Mouse (Mus musculus): ENCODE measurements around the gene Rnf144b. TPM values are rescaled to one million over a fixed set of nuclear protein-coding genes. Genes with fewer than 3 reads are reported as not detected.

Gene Rnf144b
- total RNA-seq, 2 experiments from 2014 or later = 25.6 to 25.9 TPM

DNA sequence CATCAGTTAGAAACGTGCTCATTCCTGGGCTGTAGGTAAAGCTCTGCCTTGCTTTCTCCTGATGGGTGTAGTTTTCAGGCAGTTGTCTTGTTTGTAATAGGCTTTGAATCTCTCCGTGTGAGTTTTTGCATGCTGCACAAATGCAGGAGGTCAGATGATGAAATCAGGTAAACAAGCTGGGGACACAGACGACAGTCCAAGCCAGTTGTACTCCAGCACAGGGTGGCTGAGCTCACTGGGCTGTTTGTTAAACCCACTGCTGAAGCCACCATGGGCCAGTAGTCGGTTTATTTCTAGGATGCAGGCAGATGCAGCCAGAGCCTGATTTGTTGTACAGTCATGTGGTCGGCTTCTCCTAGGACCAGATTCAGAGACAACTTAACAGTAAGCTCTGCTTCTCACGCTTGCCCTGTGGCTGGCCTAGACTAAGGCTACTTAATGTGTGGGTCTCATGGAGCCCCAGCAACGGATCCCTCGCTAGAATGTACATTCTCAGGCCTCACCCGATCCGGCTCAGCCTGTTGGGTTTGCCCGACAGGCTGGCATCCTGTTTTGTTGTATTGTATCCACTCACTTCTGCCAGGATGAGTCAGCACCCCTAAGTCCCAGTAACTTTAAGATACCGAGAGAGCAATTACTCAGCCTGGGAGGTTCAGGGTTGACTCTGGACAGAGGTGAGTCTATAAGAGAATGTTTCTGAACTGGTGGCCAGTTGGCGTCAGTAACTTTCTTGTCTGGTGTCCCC, 48.5 kb downstream of the Rnf144b start:
- 0 out of 2 replicates have a peak, but pooled peaks have one; percentile 28 for ATAC-seq (ENCODE audit: poor library complexity, severe bottlenecking)

DNA sequence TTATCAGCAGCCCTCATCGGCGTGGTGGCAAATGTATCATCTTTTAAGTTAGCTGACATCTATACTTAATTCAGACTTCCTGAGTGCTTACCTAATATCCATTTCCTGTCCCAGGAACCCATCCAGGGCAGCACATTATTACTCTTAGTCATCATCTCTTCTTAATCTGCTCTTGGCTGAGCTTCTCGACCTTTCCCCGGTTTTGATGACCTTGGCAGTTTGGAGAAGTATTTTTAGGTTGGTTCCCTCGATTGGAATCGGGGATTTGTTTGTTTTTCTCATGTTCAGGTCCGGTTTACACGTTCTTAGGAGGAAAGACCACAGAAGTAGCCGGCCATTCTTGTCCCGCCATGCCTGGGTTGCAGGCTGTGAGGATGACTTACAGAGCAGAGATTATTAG, 50.4 kb downstream of the Rnf144b start:
- ATAC-seq (ENCODE audit: poor library complexity, severe bottlenecking) = no peak

DNA sequence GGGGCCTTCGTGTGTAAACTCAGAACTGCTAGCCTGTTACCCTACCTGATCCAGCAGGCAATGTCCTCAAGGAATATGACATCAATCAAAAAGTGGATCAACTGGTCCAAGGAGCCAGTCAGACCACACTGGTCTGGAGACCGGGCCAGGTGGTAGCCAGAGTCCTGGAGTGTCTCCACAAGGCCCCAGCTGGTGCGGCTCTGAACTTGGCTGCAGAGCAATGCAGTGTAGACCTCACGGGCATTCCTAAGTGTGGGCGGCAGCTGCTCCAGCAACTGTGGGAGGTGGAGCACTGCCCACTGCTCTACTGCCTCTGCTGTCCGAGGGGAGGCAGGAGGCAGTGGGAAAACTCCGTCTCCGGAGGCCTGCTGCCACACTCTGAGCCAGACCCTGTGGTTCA, 55.7 kb downstream of the Rnf144b start:
- ATAC-seq (ENCODE audit: poor library complexity, severe bottlenecking) = no peak

DNA sequence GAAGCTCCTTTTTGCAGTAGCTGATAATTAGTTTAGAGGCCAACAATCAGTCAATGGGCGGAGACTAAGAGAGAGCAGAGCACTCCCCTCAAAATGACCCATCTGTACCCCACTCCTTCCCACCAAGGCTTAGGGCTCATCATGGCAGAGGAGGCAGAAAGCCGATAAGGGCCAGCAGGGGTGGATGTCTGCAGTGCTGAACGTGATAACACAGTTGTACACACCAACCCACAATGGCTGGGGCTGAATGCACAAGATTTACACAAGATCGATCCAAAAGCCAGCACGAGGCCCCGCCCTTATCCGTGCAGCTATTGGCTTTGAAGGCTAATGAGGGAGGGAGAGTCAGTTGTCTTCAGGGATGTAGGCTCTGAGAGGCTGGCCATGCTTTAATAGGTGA, 58.3 kb downstream of the Rnf144b start:
- no peak for ATAC-seq (ENCODE audit: poor library complexity, severe bottlenecking)

DNA sequence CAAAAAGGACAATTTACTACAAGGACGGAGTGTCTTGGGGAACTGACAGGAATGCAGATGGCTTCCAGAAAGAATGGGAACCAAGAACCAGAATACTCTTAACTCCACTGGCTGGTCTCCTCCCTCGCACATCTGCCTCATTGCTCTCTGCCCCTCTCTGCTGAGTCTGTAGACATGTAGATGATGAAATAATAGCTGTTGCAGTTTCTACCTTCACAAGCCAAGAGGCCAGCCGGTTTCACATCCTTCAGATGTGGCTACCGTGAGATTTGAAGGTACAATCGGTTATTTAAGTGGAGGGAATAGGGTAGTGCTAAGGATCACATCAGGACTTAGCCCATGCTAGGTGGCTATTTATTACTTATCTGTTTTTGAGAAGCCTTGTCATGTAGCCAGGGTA, 59.9 kb downstream of the Rnf144b start:
- peak; percentile 67 for ATAC-seq (ENCODE audit: poor library complexity, severe bottlenecking)

DNA sequence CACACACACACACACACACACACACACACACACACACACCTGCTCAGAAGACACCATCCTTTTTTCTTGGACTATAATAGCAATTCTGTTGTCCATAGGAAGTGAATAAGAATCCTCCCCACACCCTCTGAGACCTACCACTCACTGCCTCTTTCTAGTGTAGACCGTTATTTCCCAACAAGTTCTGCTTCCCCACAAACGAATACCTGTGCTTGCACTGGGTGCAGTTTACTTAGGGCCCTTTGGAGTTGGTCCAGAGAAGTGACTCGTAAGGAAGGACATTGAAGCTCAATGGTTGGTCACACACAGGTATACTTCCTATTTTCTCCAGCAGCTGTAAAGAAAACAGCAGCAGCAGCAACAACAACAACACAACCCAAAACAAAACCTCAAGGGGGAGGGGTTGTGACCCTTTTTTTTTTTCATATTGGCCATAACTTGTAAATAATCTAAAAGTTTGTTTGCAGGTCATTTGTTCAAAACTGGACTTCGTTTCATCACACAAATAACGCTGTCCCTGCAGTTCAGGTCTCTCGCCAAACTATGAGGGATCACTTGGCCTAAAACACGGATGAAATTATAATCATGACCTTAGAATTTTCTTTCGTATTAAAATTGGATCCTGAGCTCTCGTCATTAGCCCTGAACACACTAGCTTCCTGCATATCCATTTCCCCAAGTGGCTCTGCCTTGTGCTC, 60.7 kb downstream of the Rnf144b start:
- ATAC-seq (ENCODE audit: poor library complexity, severe bottlenecking) = peak; percentile 60

DNA sequence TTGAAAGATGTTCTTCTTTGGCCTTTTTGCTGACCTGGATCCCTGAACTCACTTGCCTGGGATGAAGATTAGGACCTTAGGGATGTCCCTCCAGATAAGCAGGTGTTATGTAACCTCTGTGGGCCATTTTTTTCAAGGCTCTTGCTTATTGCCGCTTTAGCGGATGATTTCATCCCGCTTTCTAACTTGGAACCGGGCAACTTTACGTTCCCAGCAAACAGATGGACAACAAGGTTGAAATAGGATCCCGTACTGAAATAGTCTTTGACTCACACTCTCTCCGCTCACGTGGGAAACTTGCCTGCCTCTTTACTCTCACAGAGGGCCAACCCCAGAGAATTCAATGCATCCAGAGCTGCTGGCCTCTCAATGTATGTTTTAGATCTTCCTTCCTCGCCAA, 61.3 kb downstream of the Rnf144b start:
- no peak for ATAC-seq (ENCODE audit: poor library complexity, severe bottlenecking)

DNA sequence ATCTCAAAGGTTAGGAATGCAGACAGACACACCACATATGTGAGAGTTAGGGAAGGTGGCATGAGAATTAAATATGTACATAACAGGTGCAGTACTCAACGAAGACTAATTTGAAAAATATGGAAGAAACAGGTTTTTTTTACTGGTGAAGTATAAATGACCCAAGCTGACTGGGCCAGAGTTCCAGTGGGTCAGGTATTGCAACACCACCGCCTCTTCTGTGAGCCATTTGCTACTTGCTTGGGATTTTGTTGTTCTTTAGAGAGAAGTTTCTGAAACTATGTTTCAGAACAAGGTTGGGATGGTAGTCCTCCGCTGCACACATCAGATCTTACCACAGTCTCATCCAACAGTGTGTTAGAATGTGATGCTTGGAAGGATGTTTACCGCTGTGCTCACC, 65.4 kb downstream of the Rnf144b start:
- no peak for ATAC-seq (ENCODE audit: poor library complexity, severe bottlenecking)

DNA sequence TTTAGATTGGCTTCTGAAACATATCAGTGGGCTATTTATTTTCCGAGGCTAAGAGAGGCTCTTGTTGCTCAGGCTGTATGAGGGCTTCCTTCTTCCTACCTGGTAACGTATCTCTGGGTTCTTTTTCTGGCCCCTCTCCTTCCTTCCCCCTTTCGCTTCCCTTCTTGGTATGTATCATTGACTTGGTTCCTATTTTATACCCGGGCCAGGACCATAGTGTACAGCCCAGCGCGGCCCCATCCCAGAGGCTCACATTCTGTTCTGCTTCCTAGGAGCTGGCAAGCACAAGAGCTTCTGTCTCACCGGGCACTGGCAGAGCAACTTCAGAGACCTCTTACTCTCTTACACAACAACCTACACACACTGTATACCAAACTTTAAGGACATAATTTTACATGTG, 67.5 kb downstream of the Rnf144b start:
- peak; percentile 68 for ATAC-seq (ENCODE audit: poor library complexity, severe bottlenecking)

DNA sequence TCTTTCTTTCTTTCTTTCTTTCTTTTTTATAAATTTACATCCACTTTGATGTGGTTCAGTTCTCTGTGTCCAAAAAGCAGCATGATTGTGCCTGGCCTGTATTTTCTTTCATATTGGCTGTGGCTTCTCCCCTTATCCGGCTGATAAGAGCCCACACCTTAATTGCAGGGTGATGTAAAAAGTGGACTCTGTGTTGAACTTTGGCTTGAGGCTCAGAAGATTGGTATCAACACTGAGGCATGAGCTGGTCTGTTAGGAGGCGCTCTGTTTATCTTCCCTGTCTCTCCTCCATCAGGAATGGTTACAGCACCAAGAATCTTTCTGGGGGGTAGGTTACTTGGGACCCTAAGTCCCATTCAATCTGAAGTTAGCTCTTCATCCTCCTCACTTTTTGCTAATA, 69.7 kb downstream of the Rnf144b start:
- no peak for ATAC-seq (ENCODE audit: poor library complexity, severe bottlenecking)

DNA sequence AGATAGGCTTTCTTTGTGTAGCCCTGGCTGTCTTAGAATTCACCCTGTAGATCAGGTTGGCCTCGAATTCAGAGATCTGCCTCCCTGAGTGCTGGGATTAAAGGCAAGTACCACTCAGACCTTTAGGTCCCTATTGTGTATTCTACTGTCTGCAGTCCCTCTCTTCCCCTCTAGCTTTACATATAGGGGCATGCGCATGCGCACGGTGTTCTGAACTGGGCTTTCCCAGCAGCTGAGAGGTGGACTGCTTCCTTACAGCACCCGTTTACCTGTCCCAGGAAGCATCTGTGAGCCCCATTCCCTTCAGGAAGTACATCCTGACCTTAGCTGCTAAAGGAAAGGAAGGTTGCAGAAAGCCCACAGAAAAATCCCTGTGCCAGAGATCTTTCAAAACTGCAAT, 70.3 kb downstream of the Rnf144b start:
- ATAC-seq (ENCODE audit: poor library complexity, severe bottlenecking) = no peak

DNA sequence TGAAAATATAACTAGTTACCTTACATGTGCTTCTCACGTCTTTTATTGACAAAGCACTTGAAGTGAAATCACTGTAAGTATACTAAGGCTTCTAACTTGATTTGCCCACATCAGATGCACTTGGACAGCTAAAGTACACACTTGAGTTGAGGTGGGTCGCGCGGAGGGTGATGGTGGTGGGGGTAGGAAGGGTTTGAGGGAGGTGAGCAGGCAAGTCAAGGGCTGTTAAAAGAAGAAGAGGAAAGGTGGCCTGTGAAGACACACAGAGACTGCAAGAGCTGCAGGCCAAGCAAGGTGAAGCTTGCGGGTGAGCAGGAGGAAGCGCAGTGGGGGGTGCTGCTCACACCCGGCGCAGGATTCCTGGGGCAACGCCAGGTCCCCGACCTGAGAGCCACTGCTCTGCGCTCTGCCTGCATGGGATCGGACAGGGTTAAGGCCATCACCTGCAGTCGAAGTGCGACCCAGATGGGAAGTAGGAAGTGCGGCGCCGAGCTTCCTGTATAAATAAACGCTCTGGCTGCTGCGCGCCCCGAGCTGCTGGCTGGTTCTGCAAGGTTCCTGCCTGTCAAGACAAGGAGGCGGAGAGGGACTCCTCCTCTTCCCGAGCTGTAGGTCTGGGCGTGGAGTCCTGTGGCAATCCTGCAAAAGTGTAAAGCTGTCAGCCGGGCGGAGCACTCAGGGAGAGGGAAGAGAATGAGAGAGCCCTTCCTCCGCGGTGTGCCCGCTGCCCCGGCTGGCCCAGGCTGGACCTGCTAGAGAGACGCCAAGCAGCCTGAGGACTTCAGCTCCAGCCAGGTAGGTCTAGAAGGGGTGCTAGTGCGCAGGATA, 71.1 kb downstream of the Rnf144b start:
- peak; percentile 77 for ATAC-seq (ENCODE audit: poor library complexity, severe bottlenecking)

DNA sequence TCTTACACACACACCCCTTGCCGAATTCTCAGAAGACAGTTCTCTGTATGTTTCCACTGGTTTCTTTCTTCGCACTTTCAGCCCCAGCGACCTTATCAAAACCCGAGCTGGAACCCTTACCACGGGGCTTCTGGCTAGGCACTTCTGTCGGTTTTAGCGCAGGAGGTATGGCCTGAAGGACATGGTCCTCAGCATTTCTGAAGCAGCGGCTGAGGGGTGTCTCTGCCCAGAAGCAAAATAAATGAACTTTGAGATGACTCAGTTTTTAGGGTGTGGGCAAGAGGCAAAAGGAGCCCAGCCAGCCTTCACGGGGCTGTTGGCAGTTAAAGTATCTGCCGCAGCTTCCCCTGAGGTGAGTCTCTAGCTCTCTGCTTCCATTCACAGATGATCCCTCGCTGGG, 72.2 kb downstream of the Rnf144b start:
- ATAC-seq (ENCODE audit: poor library complexity, severe bottlenecking) = no peak

DNA sequence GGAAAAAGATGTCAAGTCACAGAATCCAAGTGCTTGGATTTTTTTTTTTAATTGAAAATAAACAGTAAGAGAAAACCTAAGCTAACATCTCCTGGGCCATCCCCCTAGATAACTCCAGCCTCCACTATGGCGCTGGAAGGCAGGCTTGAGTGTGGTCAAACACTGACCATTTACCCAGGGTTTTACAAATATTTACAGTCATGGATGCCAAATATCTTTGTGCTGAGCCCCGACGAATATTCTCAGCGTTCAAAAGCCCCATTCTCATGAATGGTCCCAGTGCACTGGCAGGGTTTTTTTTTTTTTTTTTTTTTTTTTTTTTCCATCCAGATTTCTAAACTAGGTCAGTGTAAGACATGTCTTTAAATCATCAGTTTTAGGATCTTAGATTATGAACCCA, 73.0 kb downstream of the Rnf144b start:
- ATAC-seq (ENCODE audit: poor library complexity, severe bottlenecking) = no peak

DNA sequence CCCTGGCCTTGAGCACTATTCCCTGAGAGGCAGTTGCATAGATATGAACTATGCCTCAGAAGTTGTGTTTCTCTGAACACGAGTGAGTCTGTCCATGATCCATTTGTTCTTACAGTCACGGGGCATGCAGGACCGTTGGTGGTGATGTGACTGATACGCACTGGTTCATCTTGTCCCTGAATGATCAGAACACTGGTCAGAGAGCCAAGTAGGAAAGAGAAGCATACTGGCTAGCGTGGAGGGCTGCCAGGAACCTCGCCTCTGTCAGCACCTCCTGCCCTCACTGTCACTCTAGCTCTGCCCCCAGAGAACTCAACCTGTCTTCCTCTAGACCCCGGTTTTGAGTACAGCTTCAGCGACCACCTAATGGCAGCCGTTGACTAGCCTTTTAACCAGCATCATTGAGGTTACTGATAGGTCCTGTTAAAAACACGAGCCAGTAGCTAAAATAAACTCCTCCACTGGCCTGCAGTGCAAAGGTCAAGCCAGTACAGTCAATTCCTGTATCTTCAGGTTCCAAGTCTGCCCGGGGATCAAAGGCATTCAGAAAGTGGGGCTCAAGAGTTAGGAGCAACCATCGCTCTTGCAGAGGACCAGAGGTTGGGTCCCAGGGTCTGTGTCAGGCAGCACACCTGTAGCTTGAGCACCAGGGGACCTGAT, 77.7 kb downstream of the Rnf144b start:
- ATAC-seq (ENCODE audit: poor library complexity, severe bottlenecking) = no peak

DNA sequence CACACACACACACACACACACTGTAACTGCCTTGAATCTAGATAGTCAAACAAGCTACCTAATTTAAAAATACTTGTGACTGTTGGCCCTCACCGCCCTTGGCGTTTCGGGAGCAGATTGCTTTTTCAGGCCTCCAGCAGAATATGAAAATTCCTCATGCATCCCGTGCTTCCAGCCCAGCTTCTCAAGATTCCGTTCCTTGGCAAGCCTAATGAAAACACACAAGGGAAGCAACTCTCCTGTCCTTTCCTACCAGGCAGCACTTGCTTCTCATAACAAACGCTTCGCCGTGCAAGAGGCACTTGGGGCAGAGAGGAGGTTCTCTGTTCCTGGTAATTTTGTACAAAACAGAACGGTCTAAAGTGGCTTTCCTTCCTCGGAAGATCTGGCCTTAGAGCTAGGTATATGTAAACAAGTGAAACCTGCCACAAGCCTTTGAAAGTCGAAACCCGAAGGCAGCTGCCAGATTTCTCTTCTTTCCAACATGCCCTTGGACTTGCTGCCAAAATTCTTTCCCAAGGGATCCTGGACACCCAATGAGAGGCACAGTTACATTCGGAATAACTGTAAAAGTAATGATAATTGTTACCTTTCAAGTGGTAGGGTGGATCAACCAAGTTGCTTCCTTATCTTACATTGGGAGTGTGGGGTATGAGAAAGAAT, 79.6 kb downstream of the Rnf144b start:
- no peak for ATAC-seq (ENCODE audit: poor library complexity, severe bottlenecking)

DNA sequence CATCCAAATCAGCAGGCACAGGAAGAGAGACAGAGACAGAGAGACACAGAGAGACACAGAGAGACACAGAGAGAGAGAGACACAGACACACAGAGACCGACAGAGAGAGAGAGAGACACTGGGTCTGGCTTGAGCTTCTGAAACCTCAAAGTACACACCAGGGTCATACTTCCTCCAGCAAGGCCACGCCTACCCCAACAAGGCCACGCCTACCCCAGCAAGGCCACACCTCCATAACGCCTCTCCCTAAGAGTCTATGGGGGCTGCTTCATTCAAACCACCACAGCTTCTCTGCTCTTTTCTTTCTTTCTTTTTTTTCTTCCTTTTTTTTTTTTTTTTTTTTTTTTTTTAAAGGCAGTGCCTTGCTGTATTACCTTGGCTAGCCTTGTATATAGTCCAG, 88.0 kb downstream of the Rnf144b start:
- ATAC-seq (ENCODE audit: poor library complexity, severe bottlenecking) = no peak

DNA sequence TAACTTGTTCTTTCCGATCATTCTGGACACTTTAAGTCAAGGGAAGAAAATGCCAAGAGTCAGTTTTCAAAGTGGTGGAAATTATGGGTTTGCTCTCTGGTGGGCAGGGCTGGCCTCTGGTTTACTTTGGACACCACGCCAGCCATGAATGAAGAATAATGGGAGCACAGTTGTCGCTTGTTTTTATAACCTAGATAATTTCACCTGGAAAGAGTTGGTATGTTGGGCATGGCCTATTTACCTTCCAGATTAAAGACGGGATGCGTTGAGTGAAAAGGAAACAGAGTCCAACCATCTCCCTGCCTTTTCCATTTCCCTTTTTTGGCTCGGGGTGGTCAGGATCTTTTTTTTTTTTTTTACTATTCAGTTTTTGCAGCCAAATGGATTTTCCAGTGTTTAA, 88.5 kb downstream of the Rnf144b start:
- no peak for ATAC-seq (ENCODE audit: poor library complexity, severe bottlenecking)

DNA sequence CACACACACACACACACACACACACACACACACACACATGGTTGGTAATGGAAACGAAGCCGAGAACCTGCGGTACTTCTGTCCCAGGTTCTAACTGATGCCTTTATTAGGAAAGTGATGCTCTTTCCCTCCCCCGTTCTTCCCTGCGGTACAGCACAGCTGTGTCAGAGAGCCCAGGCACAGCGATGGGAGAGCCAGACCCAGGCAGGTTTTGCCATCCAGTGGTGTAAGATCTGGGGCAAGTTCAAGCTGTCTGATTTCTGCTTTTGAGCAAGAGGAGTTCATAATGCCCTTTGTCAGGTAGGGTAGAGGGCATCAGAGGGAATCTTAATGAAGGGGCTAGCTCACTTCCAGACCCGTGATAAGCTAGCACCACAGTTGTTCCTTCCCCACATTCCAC, 89.1 kb downstream of the Rnf144b start:
- ATAC-seq (ENCODE audit: poor library complexity, severe bottlenecking) = no peak

DNA sequence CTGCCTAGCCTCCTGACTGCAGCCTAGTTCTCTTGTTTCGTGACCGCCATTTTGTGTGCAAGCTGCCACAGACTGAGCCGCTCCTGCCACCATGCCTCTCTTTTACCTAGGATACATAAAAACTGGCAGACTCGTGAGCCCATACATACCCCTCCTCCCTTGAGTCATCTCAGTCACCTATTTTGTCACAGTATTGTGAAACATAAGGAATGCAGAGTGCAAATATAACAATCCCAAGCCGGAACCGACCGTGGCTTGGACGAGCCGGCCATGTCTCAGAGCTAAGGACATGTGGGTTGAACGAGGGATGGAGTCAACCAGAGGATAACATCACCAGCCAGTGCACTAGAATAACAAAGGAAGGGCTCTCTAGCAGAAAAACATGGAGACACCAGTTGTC, 91.4 kb downstream of the Rnf144b start:
- no peak for ATAC-seq (ENCODE audit: poor library complexity, severe bottlenecking)

DNA sequence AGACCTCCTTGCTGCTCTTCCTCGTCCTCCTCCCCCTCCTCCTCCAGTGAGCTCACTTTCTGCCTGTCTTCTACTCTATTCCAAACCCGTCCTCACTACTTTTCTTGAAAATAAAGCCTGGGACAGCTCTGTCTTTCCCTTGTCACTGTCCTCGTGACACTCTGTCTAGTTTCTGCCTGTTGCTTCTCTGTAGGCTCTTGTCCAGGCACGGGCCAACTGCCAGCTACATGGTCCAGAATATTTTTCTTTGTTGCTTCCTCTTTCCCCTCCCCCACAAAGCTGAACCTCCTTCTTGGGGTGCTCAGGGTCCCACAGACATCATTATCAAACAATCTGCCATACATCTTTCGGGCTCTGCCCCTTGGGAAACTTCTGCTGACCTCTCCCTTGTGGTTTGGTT, 92.4 kb downstream of the Rnf144b start:
- no peak for ATAC-seq (ENCODE audit: poor library complexity, severe bottlenecking)

All from megakaryocyte, adult 5-6 weeks (primary cell).